Mouse (Mus musculus) cerebellum, adult 11 months (tissue): ENCODE measurements around the gene Cst9.

ENCODE experiments used
- DNase-seq: peaks from one replicate; pipeline ENCODE4 v3.0.0; 2022

The Cst9 gene

DNA sequence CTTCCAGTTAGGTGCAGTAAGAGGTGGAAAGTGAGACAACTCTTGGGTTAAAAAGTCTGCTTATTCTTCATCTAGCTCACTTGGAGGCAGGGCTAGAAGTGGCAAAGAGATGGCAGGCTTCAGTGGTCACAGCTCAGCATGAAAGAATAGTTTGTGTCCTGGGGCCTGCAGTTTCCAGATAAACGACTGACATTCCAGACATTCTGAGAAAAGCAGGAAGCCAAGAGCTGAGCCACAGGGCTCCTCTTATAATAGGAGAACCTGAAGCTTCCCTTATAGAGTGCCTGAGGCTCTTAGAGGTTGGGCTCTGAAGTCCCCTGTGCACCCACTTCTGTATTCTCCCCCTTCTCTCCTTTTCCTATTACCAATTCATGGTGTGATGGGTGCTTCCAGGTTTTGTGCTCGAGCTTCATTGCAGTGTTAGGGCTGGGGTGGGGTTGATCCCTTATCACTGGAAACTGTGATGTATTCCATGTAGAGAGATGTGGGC lies 43.7 kb downstream of the Cst9 start:
- no peak for DNase-seq

- no peak for DNase-seq
Observed at GRCm38 (mm10) chr2:148879199-148879598, 44.3 kb downstream of the Cst9 start.

GRCm38 (mm10) chr2:148884738-148885137 lies 49.8 kb downstream of the Cst9 start:
- no peak for DNase-seq
